Mouse (Mus musculus) stomach, embryonic 16.5 days (tissue): ENCODE measurements around the gene Mob2. TPM values are rescaled to one million over a fixed set of nuclear protein-coding genes. Genes with fewer than 3 reads are reported as not detected.

Experiments
- ATAC-seq: fragments of 200-750 bp; cut with Nextera tagmentation; 2 replicates; pipeline ENCODE4 v1.8.0; 2017; ENCODE audit warnings: moderate number of reproducible peaks, moderate TSS enrichment; ENCODE audit not compliant: insufficient read depth, low FRiP score
- H3K27ac ChIP-seq: fragments of 300-500 bp; sonication (generic); 2 replicates; pipeline ENCODE4 v1.5.1; 2014; ENCODE audit warnings: low read length
- H3K27me3 ChIP-seq: fragments of 300-500 bp; sonication (generic); 2 replicates; pipeline ENCODE4 v1.6.1; 2014; ENCODE audit warnings: low read length, control low read depth, mixed read lengths; ENCODE audit not compliant: control insufficient read depth, insufficient read depth
- H3K36me3 ChIP-seq: fragments of 300-500 bp; sonication (generic); 2 replicates; pipeline ENCODE4 v1.6.1; 2014; ENCODE audit warnings: low read length; ENCODE audit not compliant: control insufficient read depth, insufficient read depth
- H3K4me1 ChIP-seq: fragments of 300-500 bp; sonication (generic); 2 replicates; pipeline ENCODE4 v1.6.1; 2014; ENCODE audit warnings: low read length, control low read depth, mixed read lengths; ENCODE audit not compliant: control insufficient read depth, insufficient read depth
- H3K4me2 ChIP-seq: fragments of 300-500 bp; sonication (generic); 2 replicates; pipeline ENCODE4 v1.6.1; 2014; ENCODE audit warnings: low read depth, low read length, mixed read lengths
- H3K4me3 ChIP-seq: fragments of 300-500 bp; sonication (generic); replicated peaks from 2 replicates; pipeline ENCODE4 v1.5.1; 2014; ENCODE audit warnings: mild to moderate bottlenecking, low read length
- H3K9ac ChIP-seq: fragments of 300-500 bp; sonication (generic); 2 replicates; pipeline ENCODE4 v1.6.1; 2014; ENCODE audit warnings: low read length
- H3K9me3 ChIP-seq: fragments of 300-500 bp; sonication (generic); replicated peaks from 2 replicates; pipeline ENCODE4 v1.6.1; 2016; ENCODE audit warnings: low read length, control low read depth; ENCODE audit not compliant: control insufficient read depth
- WGBS: fragments of 180-500 bp; shearing (Covaris S2); extraction: QIAGEN DNeasy Blood & Tissue Kit; methylation state at CpG from one replicate; pipeline ENCODE4 v1.1.7; 2014; 5-methylcytosine and 5-hydroxymethylcytosine counted together
- polyA plus RNA-seq: library from polyadenylated mRNA; unstranded; fragments of >200 nt; fragmentation: Nextera tagmentation; extraction: Ambion mirVana; gene quantifications from 2 replicates; pipeline ENCODE4 v1.2.1, GENCODE M21; 2015

The Mob2 gene
- polyA plus RNA-seq, 1 experiment from 2014 or later = 73.9 TPM

DNA sequence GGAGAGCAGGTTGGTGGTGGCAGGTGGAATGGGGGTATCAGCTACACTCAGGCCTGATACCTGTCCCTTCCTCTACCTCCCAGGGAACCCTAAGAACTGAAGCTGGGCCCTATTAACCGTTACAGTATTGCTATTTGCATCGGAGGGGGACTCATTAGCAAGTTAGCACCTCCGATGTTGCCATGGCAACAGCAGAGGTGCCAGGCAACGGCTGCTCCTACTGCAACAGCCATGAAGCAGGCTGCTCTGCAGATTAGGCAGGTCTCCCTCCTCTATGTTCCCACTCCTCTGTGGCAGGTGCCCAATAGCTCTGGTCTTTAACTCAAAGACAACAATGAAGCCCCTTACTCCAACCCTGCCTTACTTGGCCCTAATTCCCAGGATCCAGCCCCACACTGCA, 31.0 kb upstream of the Mob2 start:
- H3K27me3 ChIP-seq = peaks cover 27% of the 10 kb centered on the region

DNA sequence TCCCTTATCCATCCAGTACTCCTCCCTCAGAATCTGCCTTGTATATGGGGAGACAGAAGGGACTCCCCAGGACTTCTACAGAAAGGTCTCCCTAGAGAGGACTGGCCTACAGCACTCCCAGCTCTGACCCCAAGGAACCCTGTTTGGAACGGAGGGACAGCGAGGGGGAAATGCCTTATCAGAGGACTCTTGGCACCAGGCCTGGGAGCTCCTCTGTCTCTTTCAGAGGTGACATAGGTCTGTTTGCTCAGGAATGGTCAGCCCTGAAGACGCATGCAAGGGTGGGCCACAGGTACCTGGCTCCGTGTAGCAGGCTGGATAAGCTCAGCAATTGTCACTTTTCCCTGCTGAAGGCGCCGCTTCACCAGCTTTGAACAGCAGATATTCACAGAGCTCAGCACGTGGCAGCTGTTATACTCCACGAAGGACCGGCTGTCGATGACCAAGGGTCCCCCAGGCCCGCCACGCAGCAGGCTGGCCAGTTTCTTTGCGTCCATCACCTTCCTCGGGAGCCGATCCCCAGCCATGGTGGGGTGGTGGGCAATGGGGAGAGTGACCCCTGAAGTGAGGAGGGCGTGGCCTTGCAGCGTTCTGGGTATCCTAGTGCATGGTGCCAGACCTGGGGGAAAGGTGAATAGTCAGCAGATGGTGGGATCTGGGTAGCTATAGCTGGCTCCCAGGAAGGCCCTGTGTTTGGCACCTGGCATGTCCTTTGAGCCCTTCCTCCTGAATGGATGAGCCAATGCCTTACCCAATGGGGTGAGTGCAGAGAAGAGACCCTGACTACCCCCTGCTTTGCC, 29.0 kb upstream of the Mob2 start:
- WGBS = 56% methylated on average over 17 of the region's 17 CpGs
- H3K9ac ChIP-seq = no peak overlapping the region
- no peaks in the 10 kb centered on the region for H3K36me3 ChIP-seq
- no peaks in the 10 kb centered on the region for H3K9me3 ChIP-seq
- peaks cover 23% of the 10 kb centered on the region for H3K4me1 ChIP-seq
- H3K27me3 ChIP-seq = peaks cover 17% of the 10 kb centered on the region
- H3K4me3 ChIP-seq = no peak overlapping the region
- no peak overlapping the region for H3K27ac ChIP-seq
- ATAC-seq = no peak
- H3K4me2 ChIP-seq = no peak overlapping the region

More for the DNA sequence above, 31.0 kb upstream of the Mob2 start:
- ATAC-seq = no peak
- no peak overlapping the region for H3K9ac ChIP-seq
- H3K36me3 ChIP-seq = no peaks in the 10 kb centered on the region
- no peaks in the 10 kb centered on the region for H3K9me3 ChIP-seq
- H3K4me3 ChIP-seq = no peak overlapping the region
- H3K4me2 ChIP-seq = no peak overlapping the region
- peaks cover 26% of the 10 kb centered on the region for H3K4me1 ChIP-seq
- no peak overlapping the region for H3K27ac ChIP-seq
- WGBS = 13% methylated on average over 4 of the region's 4 CpGs

DNA sequence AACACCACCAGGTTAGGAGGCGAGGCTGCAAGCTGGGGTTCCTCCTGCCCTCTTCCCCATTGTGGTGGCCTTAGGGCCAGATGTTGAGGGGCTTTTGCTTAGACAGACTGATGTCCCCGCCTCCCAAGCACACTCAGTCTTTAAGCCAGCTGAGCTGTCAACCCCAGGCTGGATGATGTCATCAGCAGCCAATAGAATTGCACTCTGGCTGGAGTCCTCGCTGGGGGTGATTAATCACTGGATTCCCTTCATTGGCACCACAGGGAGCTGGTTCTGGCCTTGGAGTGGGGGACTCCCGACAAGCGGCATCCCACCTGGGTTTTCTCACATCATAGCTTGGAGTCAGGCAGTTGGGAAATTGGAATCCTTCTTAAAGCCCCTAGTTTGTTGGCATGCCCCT, 28.0 kb upstream of the Mob2 start:
- Histone ChIP-seq H3K36me3 (no peaks in the 10 kb centered on the region), H3K9ac (no peak overlapping the region), H3K4me3 (no peak overlapping the region), H3K27ac (no peak overlapping the region), H3K4me1 (peaks cover 23% of the 10 kb centered on the region), H3K27me3 (peaks cover 11% of the 10 kb centered on the region; the same call in 1 of the 2 replicates), H3K4me2 (no peak overlapping the region), H3K9me3 (no peaks in the 10 kb centered on the region)
- 5% methylated on average over 5 of the region's 5 CpGs for WGBS
- ATAC-seq = peak; percentile 53

DNA sequence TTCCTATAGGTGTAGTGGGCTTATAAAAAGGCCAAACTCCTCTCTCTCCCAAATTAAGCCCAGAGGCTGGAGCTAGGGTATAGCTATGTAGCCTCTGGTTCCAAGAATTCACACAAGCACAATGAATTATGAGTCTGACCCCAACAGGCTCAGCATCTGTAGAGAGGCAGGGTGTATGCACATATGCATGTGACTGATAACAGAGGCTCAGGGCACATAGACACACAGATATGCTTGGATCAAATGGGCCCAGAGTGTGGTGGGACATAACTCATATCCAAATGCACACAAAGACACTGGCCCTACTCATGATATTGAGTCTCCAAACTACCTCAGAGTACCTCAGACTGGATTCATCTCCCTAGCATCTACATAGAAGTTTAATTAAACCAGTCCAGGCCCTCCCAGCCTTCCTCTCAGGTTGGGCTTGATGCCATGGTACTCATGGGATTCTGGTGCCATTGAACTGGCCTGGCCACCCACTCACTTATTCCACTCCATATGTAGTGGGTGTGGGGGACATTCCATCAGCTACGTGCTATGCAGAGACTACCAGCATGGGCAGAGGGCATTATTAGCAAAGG, 26.3 kb upstream of the Mob2 start:
- no peak overlapping the region for H3K9ac ChIP-seq
- H3K9me3 ChIP-seq = no peaks in the 10 kb centered on the region
- WGBS = 87% methylated on average over 1 of the region's 1 CpGs
- H3K4me3 ChIP-seq = no peak overlapping the region
- H3K27ac ChIP-seq = no peak overlapping the region
- H3K4me2 ChIP-seq = no peak overlapping the region
- H3K36me3 ChIP-seq = no peaks in the 10 kb centered on the region
- peaks cover 12% of the 10 kb centered on the region for H3K27me3 ChIP-seq
- peaks cover 18% of the 10 kb centered on the region; the same call in 1 of the 2 replicates for H3K4me1 ChIP-seq
- ATAC-seq = no peak; the same call in 1 of the 2 replicates

DNA sequence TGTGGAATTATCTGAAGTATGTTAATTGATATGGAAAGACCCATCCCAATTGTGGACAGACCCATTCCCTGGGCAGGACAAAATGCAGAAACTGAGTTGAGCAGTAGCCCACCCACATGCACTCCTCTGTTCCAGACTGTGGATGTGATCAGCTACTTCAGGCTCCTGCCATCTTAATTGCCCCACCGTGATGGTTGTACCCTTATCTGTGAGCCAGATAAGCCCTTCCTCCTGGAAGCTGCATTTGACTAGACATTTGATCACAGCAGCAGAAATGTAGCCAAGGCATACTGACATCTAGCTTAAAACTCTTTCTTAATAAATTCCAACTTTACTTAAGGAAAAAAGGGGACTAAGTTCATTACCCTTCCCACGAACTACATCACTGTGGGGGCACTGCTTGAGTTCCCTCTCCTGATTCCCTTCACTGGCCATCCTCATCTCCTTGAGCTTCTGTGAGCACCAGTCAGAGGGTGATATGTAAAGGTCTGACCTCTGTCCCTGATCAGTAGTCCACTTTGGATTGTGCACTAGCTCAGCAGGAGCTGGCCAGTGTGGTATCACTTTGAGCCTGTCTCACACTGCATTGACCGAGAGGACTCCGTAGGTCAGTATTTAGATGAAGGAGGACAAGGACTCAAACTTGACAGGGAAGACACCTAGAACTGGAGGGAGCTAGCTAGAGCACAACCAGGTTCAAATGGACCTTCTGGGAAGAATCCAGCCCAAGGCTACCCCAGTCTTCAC, 25.5 kb upstream of the Mob2 start:
- no peaks in the 10 kb centered on the region for H3K36me3 ChIP-seq
- H3K27me3 ChIP-seq = peaks cover 21% of the 10 kb centered on the region
- no peak overlapping the region for H3K4me2 ChIP-seq
- ATAC-seq = no peak
- no peak overlapping the region for H3K4me3 ChIP-seq
- peaks cover 18% of the 10 kb centered on the region; the same call in 1 of the 2 replicates for H3K4me1 ChIP-seq
- H3K9ac ChIP-seq = no peak overlapping the region
- no peaks in the 10 kb centered on the region for H3K9me3 ChIP-seq
- H3K27ac ChIP-seq = no peak overlapping the region
- WGBS = 68% methylated on average over 4 of the region's 4 CpGs

DNA sequence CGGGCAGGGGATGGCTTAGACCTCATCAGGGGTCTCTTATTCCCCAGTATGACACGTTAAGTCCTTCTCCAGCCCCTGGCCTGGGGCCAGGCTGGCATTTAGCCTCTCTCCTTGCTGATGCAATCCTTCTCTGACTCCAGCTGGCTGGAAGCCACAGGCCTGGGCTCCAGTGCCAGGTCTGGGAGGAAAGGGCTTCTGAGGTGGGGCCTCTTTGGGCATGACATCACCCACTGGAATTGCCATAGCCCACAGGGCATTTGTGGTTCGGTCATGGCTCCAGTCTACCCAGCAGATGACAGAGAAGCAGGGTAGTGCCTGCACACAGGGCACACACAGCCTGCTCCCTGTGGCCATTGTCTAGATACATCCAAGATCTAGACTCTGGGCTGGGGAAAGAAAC, 24.0 kb upstream of the Mob2 start:
- peaks cover 28% of the 10 kb centered on the region for H3K27me3 ChIP-seq
- H3K4me2 ChIP-seq = no peak overlapping the region
- 59% methylated on average over 3 of the region's 3 CpGs for WGBS
- H3K36me3 ChIP-seq = no peaks in the 10 kb centered on the region
- peak overlapping the region; percentile 0; the same call in 1 of the 2 replicates for H3K27ac ChIP-seq
- peaks cover 18% of the 10 kb centered on the region; the same call in 1 of the 2 replicates for H3K4me1 ChIP-seq
- no peaks in the 10 kb centered on the region for H3K9me3 ChIP-seq
- no peak for ATAC-seq
- no peak overlapping the region for H3K4me3 ChIP-seq
- no peak overlapping the region for H3K9ac ChIP-seq

DNA sequence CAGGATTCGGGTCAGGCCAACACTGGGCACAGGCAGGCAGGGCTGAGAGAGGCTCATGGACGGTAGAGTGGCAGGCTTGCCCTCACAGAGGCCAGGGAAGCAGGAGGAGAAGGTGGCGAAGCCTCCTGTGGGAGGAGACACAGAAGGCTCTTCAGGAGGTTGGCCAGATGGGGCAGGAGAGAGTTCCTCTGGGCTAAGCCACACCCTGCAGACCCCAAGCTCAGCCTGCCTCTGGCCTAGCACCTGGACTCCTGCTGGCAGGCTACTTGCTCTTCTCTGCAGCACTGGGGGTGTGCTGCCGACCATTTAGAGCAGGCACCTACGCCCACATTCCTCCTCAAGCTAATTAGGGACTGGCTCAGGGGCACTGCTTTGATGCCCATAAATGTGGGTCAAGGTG, 23.5 kb upstream of the Mob2 start:
- H3K4me1 ChIP-seq = peaks cover 18% of the 10 kb centered on the region; the same call in 1 of the 2 replicates
- peak; percentile 24; the same call in 1 of the 2 replicates for ATAC-seq
- 0 out of 2 replicates have a peak overlapping the region, but pooled peaks have one; percentile 29 for H3K9ac ChIP-seq
- peak overlapping the region; percentile 0; the same call in 1 of the 2 replicates for H3K27ac ChIP-seq
- peaks cover 28% of the 10 kb centered on the region for H3K27me3 ChIP-seq
- WGBS = 30% methylated on average over 5 of the region's 5 CpGs
- no peak overlapping the region for H3K4me2 ChIP-seq
- H3K4me3 ChIP-seq = no peak overlapping the region
- no peaks in the 10 kb centered on the region for H3K36me3 ChIP-seq
- no peaks in the 10 kb centered on the region for H3K9me3 ChIP-seq

- 0 out of 2 replicates have a peak, but pooled peaks have one; percentile 47 for ATAC-seq
Measured at GRCm38 (mm10) chr7:142083588-142084317, 22.9 kb upstream of the Mob2 start.

More at GRCm38 (mm10) chr7:142083588-142084317, 22.9 kb upstream of the Mob2 start:
- no peak overlapping the region for H3K9ac ChIP-seq
- peaks cover 28% of the 10 kb centered on the region for H3K27me3 ChIP-seq
- no peak overlapping the region for H3K4me2 ChIP-seq
- peaks cover 14% of the 10 kb centered on the region; the same call in 1 of the 2 replicates for H3K4me1 ChIP-seq
- 38% methylated on average over 12 of the region's 12 CpGs for WGBS
- no peak overlapping the region for H3K4me3 ChIP-seq
- no peaks in the 10 kb centered on the region for H3K9me3 ChIP-seq
- no peaks in the 10 kb centered on the region for H3K36me3 ChIP-seq
- H3K27ac ChIP-seq = peak overlapping the region; percentile 0; the same call in 1 of the 2 replicates
